ENCODE assay signal across 27 mouse cellular contexts in genomic region chr10:117859800-117860199, GRCm38 (mm10). TPM values are rescaled to one million over a fixed set of nuclear protein-coding genes. Genes with fewer than 3 reads are reported as not detected.
DNase-seq lines count a peak whose midpoint lies in the region; ATAC-seq and TF ChIP-seq lines count a peak whose summit lies in the region.
"Had no signal": no experiment of that assay in that cellular context is flagged by ENCODE, and none has a peak within 500 bp of the region (broad histone marks: within the 10 kb centered on the region; RNA-seq: fewer than 3 reads in every experiment).

No protein-coding gene starts in this region.

- H3K27ac ChIP-seq in lung, embryonic 14.5 days (ENCODE audit: low read depth), result peak overlapping the region; percentile 80
- H3K27ac ChIP-seq in ES-E14 (ENCODE audit: insufficient read depth, low read depth, low read length, poor library complexity, severe bottlenecking) (no peak overlapping the region), macrophage (peak overlapping the region; percentile 79)
- no peak overlapping the region for H3K27ac ChIP-seq in hindbrain, postnatal 0 days
- H3K27ac ChIP-seq in midbrain, embryonic 11.5 days (ENCODE audit: low read depth, low read length), result no peak overlapping the region
- H3K27ac ChIP-seq: forebrain, embryonic 12.5 days; hindbrain, embryonic 10.5 days; hindbrain, embryonic 15.5 days; intestine, embryonic 15.5 days; layer of hippocampus, adult 2 months; midbrain, embryonic 13.5 days; neural tube, embryonic 15.5 days; stomach, embryonic 15.5 days had no signal

- no peak for TF ChIP-seq CTCF in lung, embryonic 14.5 days (IDR thresholded peaks at IDR 0.05; ENCODE audit: low read depth)
- TF ChIP-seq CTCF in hindbrain, postnatal 0 days (IDR thresholded peaks at IDR 0.05; ENCODE audit: low read depth), result no peak

- no peak for ATAC-seq in lung, embryonic 14.5 days (ENCODE audit: insufficient read depth)
- ATAC-seq in hindbrain, postnatal 0 days, result no peak
- no peak for ATAC-seq in midbrain, embryonic 11.5 days (ENCODE audit: low FRiP score)
- ATAC-seq: forebrain, postnatal 0 days; intestine, embryonic 15.5 days; midbrain, embryonic 13.5 days had no signal

- no peaks in the 10 kb centered on the region for H3K9me3 ChIP-seq in lung, embryonic 14.5 days (ENCODE audit: low read depth, low read length)
- H3K9me3 ChIP-seq in ES-E14 (ENCODE audit: control insufficient read depth, insufficient read depth, low read depth, low read length), result no peaks in the 10 kb centered on the region
- H3K9me3 ChIP-seq in hindbrain, postnatal 0 days (ENCODE audit: low read length), result no peaks in the 10 kb centered on the region
- H3K9me3 ChIP-seq in midbrain, embryonic 11.5 days (ENCODE audit: control insufficient read depth, low read length), result no peaks in the 10 kb centered on the region
- H3K9me3 ChIP-seq: forebrain, embryonic 12.5 days; hindbrain, embryonic 10.5 days; hindbrain, embryonic 15.5 days; intestine, embryonic 15.5 days; liver, embryonic 13.5 days; midbrain, embryonic 13.5 days; neural tube, embryonic 15.5 days; stomach, embryonic 15.5 days had no signal

- no peak for DNase-seq in lung, embryonic 14.5 days
- no peak for DNase-seq in lung, postnatal 14 days
- no peak for DNase-seq in ES-E14 (ENCODE audit: low read depth, low spot score)
- DNase-seq in induced T-regulatory cell, adult 2 months (ENCODE audit: low read depth), result peak; percentile 76
- no peak for DNase-seq in adrenal gland, postnatal 25 days
- DNase-seq in hindbrain, postnatal 0 days (ENCODE audit: low spot score), result no peak
- DNase-seq in midbrain, embryonic 11.5 days (ENCODE audit: low spot score, missing footprints), result no peak
- DNase-seq: adrenal gland, postnatal 14 days; B cell, adult 2 months; cerebellum, adult 2 months; cerebellum, postnatal 14 days; forebrain, postnatal 0 days; heart, postnatal 14 days; kidney, adult 2 months; kidney, postnatal 36 days; liver, embryonic 13.5 days; right cerebral cortex, postnatal 25 days had no signal

- no peak overlapping the region for H3K4me2 ChIP-seq in lung, embryonic 14.5 days
- no peak overlapping the region for H3K4me2 ChIP-seq in hindbrain, postnatal 0 days (ENCODE audit: low read depth, low read length)
- no peak overlapping the region for H3K4me2 ChIP-seq in midbrain, embryonic 11.5 days
- H3K4me2 ChIP-seq: forebrain, embryonic 12.5 days; hindbrain, embryonic 15.5 days; intestine, embryonic 15.5 days; liver, embryonic 13.5 days; midbrain, embryonic 13.5 days; neural tube, embryonic 15.5 days; stomach, embryonic 15.5 days had no signal

- no peak overlapping the region for H3K9ac ChIP-seq in lung, embryonic 14.5 days
- H3K9ac ChIP-seq in ES-E14 (ENCODE audit: insufficient read depth, low read depth, low read length, poor library complexity, severe bottlenecking), result no peak overlapping the region
- no peak overlapping the region for H3K9ac ChIP-seq in hindbrain, postnatal 0 days (replicated peaks; ENCODE audit: low read length)
- no peak overlapping the region for H3K9ac ChIP-seq in midbrain, embryonic 11.5 days (ENCODE audit: low read length)
- H3K9ac ChIP-seq: forebrain, embryonic 12.5 days; forebrain, postnatal 0 days; hindbrain, embryonic 15.5 days; intestine, embryonic 15.5 days; liver, embryonic 13.5 days; midbrain, embryonic 13.5 days; neural tube, embryonic 15.5 days; stomach, embryonic 15.5 days had no signal

- no peaks in the 10 kb centered on the region for H3K36me3 ChIP-seq in lung, embryonic 14.5 days (ENCODE audit: insufficient read depth)
- H3K36me3 ChIP-seq in ES-E14 (ENCODE audit: control insufficient read depth, insufficient read depth, low read length, poor library complexity, severe bottlenecking) (no peaks in the 10 kb centered on the region), macrophage (ENCODE audit: inconsistent target) (no peaks in the 10 kb centered on the region)
- H3K36me3 ChIP-seq in hindbrain, postnatal 0 days (ENCODE audit: insufficient read depth, low read length), result no peaks in the 10 kb centered on the region
- no peaks in the 10 kb centered on the region for H3K36me3 ChIP-seq in midbrain, embryonic 11.5 days (ENCODE audit: control insufficient read depth, insufficient read depth, low read length)
- H3K36me3 ChIP-seq: forebrain, embryonic 12.5 days; hindbrain, embryonic 10.5 days; hindbrain, embryonic 15.5 days; intestine, embryonic 15.5 days; liver, embryonic 13.5 days; midbrain, embryonic 13.5 days; neural tube, embryonic 15.5 days; stomach, embryonic 15.5 days had no signal

- H3K27me3 ChIP-seq in lung, embryonic 14.5 days (ENCODE audit: insufficient read depth, low read length), result no peaks in the 10 kb centered on the region
- H3K27me3 ChIP-seq in hindbrain, postnatal 0 days (ENCODE audit: insufficient read depth, low read length), result no peaks in the 10 kb centered on the region
- no peaks in the 10 kb centered on the region for H3K27me3 ChIP-seq in midbrain, embryonic 11.5 days (ENCODE audit: control insufficient read depth, insufficient read depth, low read length)
- H3K27me3 ChIP-seq: forebrain, embryonic 12.5 days; hindbrain, embryonic 15.5 days; intestine, embryonic 15.5 days; liver, embryonic 13.5 days; midbrain, embryonic 13.5 days; neural tube, embryonic 15.5 days; stomach, embryonic 15.5 days had no signal

- 71% methylated on average over 11 of the region's 11 CpGs for WGBS in lung, embryonic 14.5 days
- WGBS in macrophage (ENCODE audit: missing documents), result 48% methylated on average over 11 of the region's 11 CpGs
- 93% methylated on average over 11 of the region's 11 CpGs for WGBS in hindbrain, postnatal 0 days
- WGBS in midbrain, embryonic 11.5 days, result 92% methylated on average over 11 of the region's 11 CpGs

- H3K4me3 ChIP-seq in lung, embryonic 14.5 days (ENCODE audit: low read depth, low read length), result no peak overlapping the region
- H3K4me3 ChIP-seq in ES-E14 (ENCODE audit: insufficient read depth in 1 of 2, low read depth in 1 of 2, low read length in 2 of 2, poor library complexity in 1 of 2, severe bottlenecking in 1 of 2), result no peak overlapping the region
- no peak overlapping the region for H3K4me3 ChIP-seq in macrophage (ENCODE audit: inconsistent target)
- H3K4me3 ChIP-seq in hindbrain, postnatal 0 days (ENCODE audit: low read length), result no peak overlapping the region
- H3K4me3 ChIP-seq in midbrain, embryonic 11.5 days (ENCODE audit: low read depth, low read length), result no peak overlapping the region
- H3K4me3 ChIP-seq: erythroblast, embryonic 14.5 days; forebrain, embryonic 12.5 days; hindbrain, embryonic 10.5 days; hindbrain, embryonic 15.5 days; intestine, embryonic 15.5 days; layer of hippocampus, adult 2 months; liver, embryonic 13.5 days; midbrain, embryonic 13.5 days; neural tube, embryonic 15.5 days; stomach, embryonic 15.5 days had no signal

- in situ Hi-C loops in ES-E14 (cut with MboI; ENCODE audit: low sequenced_read_pairs in 2 of 2, unreplicated experiment in 2 of 2), result no loop called here

- no peaks in the 10 kb centered on the region for H3K4me1 ChIP-seq in lung, embryonic 14.5 days (ENCODE audit: insufficient read depth)
- H3K4me1 ChIP-seq in ES-E14 (ENCODE audit: control insufficient read depth in 2 of 2, insufficient read depth in 2 of 2, low read length in 2 of 2, poor library complexity in 1 of 2), result peaks cover 0 to 14% of the 10 kb centered on the region in 2 experiments; a peak in 1 of 4 replicates
- no peaks in the 10 kb centered on the region for H3K4me1 ChIP-seq in hindbrain, postnatal 0 days (ENCODE audit: insufficient read depth, low read length)
- no peaks in the 10 kb centered on the region for H3K4me1 ChIP-seq in midbrain, embryonic 11.5 days (ENCODE audit: control insufficient read depth, insufficient read depth, low read length)
- H3K4me1 ChIP-seq: forebrain, embryonic 12.5 days; hindbrain, embryonic 15.5 days; intestine, embryonic 15.5 days; midbrain, embryonic 13.5 days; neural tube, embryonic 15.5 days had no signal

- no peaks in the 10 kb centered on the region for H3K79me2 ChIP-seq in macrophage (ENCODE audit: inconsistent target)

TF ChIP-seq in ES-E14, 5 proteins besides CTCF, POLR2A, EP300 and RAD21:
- TF ChIP-seq CHD2 (IDR thresholded peaks at IDR 0.05; ENCODE audit: low read depth, low read length) (no peak), MAFK (IDR thresholded peaks at IDR 0.05; ENCODE audit: insufficient read depth, low read depth, low read length) (0 out of 2 replicates have a peak, but pooled peaks have one; percentile 8)

RNA-seq across cellular contexts. Expression of gene Rap1b, which starts 14.0 kb away (rescaled TPM):
- polyA plus RNA-seq in lung, embryonic 14.5 days (2014; fragmentation: Nextera tagmentation; extraction: Ambion mirVana), result 214 and 220 TPM in 2 replicates
- 26.1 and 49.6 TPM in 2 replicates for total RNA-seq in ES-E14 (2012; rRNA removed)
- 100 to 1,000 TPM in 25 of 26 experiments, 10 to 100 TPM in 1; 70.7 to 351 (median 212) TPM for total RNA-seq in macrophage (2018; cell fraction: chromatin; rRNA removed)
- total RNA-seq in macrophage (2018; cell fraction: cytosol; rRNA removed), result 100 to 1,000 TPM; 377 to 760 (median 592) TPM
- total RNA-seq in macrophage (2018; cell fraction: nucleus; rRNA removed), result 100 to 1,000 TPM; 221 to 711 (median 424) TPM
- 389 to 490 TPM (median 469 TPM) in 3 replicates for polyA plus RNA-seq in macrophage (2018)
- 128 and 129 TPM in 2 replicates for total RNA-seq in adrenal gland, postnatal 25 days (2021)
- total RNA-seq in hindbrain, postnatal 0 days (2014; rRNA removed), result 46.9 and 57.5 TPM in 2 replicates
- 142 and 143 TPM in 2 replicates for polyA plus RNA-seq in hindbrain, postnatal 0 days (2015; fragmentation: Nextera tagmentation; extraction: Ambion mirVana)
- 172 and 178 TPM in 2 replicates for polyA plus RNA-seq in midbrain, embryonic 11.5 days (2014; fragmentation: Nextera tagmentation; extraction: Ambion mirVana)

Comparison
In these comparisons a context has a peak if more than half of its experiments do, and no peak if none do; other contexts are left out.
1. H3K27ac ChIP-seq: peak in lung, embryonic 14.5 days (single experiment) and macrophage (single experiment); none in ES-E14 (single experiment), hindbrain, postnatal 0 days (single experiment) and midbrain, embryonic 11.5 days (single experiment).